Mouse (Mus musculus): ENCODE data around the gene Gen1. TPM values are rescaled to one million over a fixed set of nuclear protein-coding genes. Genes with fewer than 3 reads are reported as not detected.

Gen1 gene
- polyA plus RNA-seq (2016; fragmentation: Nextera tagmentation; extraction: Ambion mirVana) = 10.1 and 16.5 TPM in 2 replicates

GRCm38 (mm10) chr12:11265382-11266281 is at the start of gene Gen1, which contains the start of gene Smc6:
Gen1 (minus strand) TSS chr12:11265801.
Smc6 (plus strand) TSS chr12:11265886.
- no peaks in the 10 kb centered on the region for H3K36me3 ChIP-seq
- WGBS = under 1% methylated on average over 78 of the region's 83 CpGs
- H3K9me3 ChIP-seq = no peaks in the 10 kb centered on the region
- peak within 1 kb of the TSS; percentile 97 for H3K27ac ChIP-seq
- DNase-seq (ENCODE audit: low spot score) = peak; percentile 97
- no peaks in the 10 kb centered on the region for H3K27me3 ChIP-seq (ENCODE audit: insufficient read depth, poor library complexity, severe bottlenecking)
- peaks cover 27% of the 10 kb centered on the region for H3K4me1 ChIP-seq (replicated peaks)
- peak within 1 kb of the TSS; percentile 90 for H3K4me3 ChIP-seq

DNA sequence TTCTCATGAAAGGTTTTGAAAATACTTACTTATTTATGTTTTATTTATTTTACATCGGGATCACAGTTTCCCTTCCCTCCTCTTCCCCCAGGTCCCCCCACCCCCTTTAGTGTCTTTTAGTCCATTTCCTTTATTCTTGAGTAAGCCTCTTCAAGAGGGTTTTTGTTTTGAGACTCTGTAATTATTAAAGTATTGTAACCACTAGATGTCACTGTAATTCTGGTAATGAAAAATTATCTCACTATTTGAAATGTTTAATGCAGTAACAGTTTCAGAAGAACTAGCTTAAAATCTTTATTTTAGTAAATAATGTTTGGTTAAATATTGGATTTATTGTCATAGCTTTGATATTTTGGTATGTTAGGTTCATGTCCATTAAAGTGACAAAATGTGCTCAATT is 48.2 kb upstream of the Gen1 start:
- no peak for DNase-seq (ENCODE audit: low spot score)
- Histone ChIP-seq H3K36me3 (peaks cover 75% of the 10 kb centered on the region), H3K27ac (no peak overlapping the region), H3K4me3 (no peak overlapping the region), H3K9me3 (no peaks in the 10 kb centered on the region), H3K4me1 (replicated peaks) (no peaks in the 10 kb centered on the region), H3K27me3 (ENCODE audit: insufficient read depth, poor library complexity, severe bottlenecking) (no peaks in the 10 kb centered on the region)
- 81% methylated on average over 1 of the region's 1 CpGs for WGBS

- Histone ChIP-seq H3K4me3 (no peak overlapping the region), H3K27ac (no peak overlapping the region), H3K9me3 (no peaks in the 10 kb centered on the region), H3K4me1 (replicated peaks) (no peaks in the 10 kb centered on the region), H3K27me3 (ENCODE audit: insufficient read depth, poor library complexity, severe bottlenecking) (no peaks in the 10 kb centered on the region), H3K36me3 (peaks cover 76% of the 10 kb centered on the region)
- 96% methylated on average over 2 of the region's 2 CpGs for WGBS
- no peak for DNase-seq (ENCODE audit: low spot score)
Measured at GRCm38 (mm10) chr12:11311106-11311505, 45.5 kb upstream of the Gen1 start.

GRCm38 (mm10) chr12:11306753-11307645 is 41.4 kb upstream of the Gen1 start:
- Histone ChIP-seq H3K27ac (no peak overlapping the region), H3K4me1 (replicated peaks) (no peaks in the 10 kb centered on the region), H3K4me3 (no peak overlapping the region), H3K9me3 (no peaks in the 10 kb centered on the region), H3K27me3 (ENCODE audit: insufficient read depth, poor library complexity, severe bottlenecking) (no peaks in the 10 kb centered on the region), H3K36me3 (peaks cover 87% of the 10 kb centered on the region)
- 94% methylated on average over 8 of the region's 8 CpGs for WGBS
- DNase-seq (ENCODE audit: low spot score) = no peak

DNA sequence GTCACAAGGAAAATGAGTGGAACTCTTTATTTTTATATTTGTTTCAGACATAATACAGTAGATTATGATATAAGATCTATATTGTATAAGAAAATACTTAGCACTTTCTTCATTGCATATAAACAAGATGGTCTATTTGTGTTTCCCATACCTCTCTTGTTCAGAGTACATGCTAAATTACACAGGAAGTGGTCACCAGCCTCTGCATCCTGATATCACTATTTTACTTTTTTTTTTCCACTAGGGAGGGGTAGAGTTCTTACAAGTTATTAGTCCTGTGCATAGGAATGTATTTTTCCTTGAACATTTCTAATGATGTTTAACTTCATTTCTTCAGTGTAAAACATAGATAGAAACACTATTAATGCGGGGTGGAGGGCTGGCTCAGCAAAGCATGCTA is 35.3 kb upstream of the Gen1 start:
- peaks cover 95% of the 10 kb centered on the region for H3K36me3 ChIP-seq
- H3K4me1 ChIP-seq (replicated peaks) = no peaks in the 10 kb centered on the region
- no peaks in the 10 kb centered on the region for H3K9me3 ChIP-seq
- H3K27me3 ChIP-seq (ENCODE audit: insufficient read depth, poor library complexity, severe bottlenecking) = no peaks in the 10 kb centered on the region
- no peak for DNase-seq (ENCODE audit: low spot score)
- no peak overlapping the region for H3K27ac ChIP-seq
- H3K4me3 ChIP-seq = no peak overlapping the region
- WGBS = 100% methylated on average over 1 of the region's 1 CpGs

GRCm38 (mm10) chr12:11286382-11286781 is 20.8 kb upstream of the Gen1 start:
- Histone ChIP-seq H3K9me3 (no peaks in the 10 kb centered on the region), H3K27ac (no peak overlapping the region), H3K4me1 (replicated peaks) (no peaks in the 10 kb centered on the region), H3K27me3 (ENCODE audit: insufficient read depth, poor library complexity, severe bottlenecking) (no peaks in the 10 kb centered on the region), H3K36me3 (peaks cover 99% of the 10 kb centered on the region), H3K4me3 (no peak overlapping the region)
- WGBS = 94% methylated on average over 2 of the region's 2 CpGs
- DNase-seq (ENCODE audit: low spot score) = no peak

DNA sequence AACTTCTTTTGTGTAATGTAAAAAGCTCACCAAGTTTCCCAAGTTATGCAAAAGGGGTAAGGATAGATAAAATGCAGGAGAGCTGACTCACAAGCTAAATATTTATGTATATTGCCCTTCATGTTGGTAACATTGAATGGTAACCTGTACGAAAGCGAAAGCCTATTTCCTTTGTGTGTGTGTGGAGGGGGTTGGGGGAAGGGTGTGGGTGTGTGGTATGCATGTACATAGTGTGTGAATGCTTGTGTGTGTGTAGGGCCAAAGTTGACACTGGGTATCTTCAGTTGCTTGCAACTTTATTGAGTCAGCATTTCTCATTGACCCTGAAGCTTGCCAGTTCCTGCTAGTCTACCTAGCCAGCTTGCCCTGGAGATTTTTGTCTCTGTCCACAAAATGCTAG is 16.0 kb upstream of the Gen1 start:
- no peak for DNase-seq (ENCODE audit: low spot score)
- Histone ChIP-seq H3K4me1 (replicated peaks) (no peaks in the 10 kb centered on the region), H3K36me3 (peaks cover 96% of the 10 kb centered on the region), H3K4me3 (no peak overlapping the region), H3K27ac (no peak overlapping the region), H3K27me3 (ENCODE audit: insufficient read depth, poor library complexity, severe bottlenecking) (no peaks in the 10 kb centered on the region), H3K9me3 (no peaks in the 10 kb centered on the region)
- WGBS = 94% methylated on average over 2 of the region's 2 CpGs

- 93% methylated on average over 3 of the region's 3 CpGs for WGBS
- Histone ChIP-seq H3K27ac (no peak overlapping the region), H3K27me3 (ENCODE audit: insufficient read depth, poor library complexity, severe bottlenecking) (no peaks in the 10 kb centered on the region), H3K36me3 (peaks cover 87% of the 10 kb centered on the region), H3K9me3 (no peaks in the 10 kb centered on the region), H3K4me1 (replicated peaks) (no peaks in the 10 kb centered on the region), H3K4me3 (no peak overlapping the region)
- DNase-seq (ENCODE audit: low spot score) = no peak
Measured at GRCm38 (mm10) chr12:11279886-11280285, 14.3 kb upstream of the Gen1 start.

GRCm38 (mm10) chr12:11277207-11277606 is 11.6 kb upstream of the Gen1 start:
- Histone ChIP-seq H3K4me3 (no peak overlapping the region), H3K9me3 (no peaks in the 10 kb centered on the region), H3K36me3 (peaks cover 87% of the 10 kb centered on the region), H3K4me1 (replicated peaks) (no peaks in the 10 kb centered on the region), H3K27me3 (ENCODE audit: insufficient read depth, poor library complexity, severe bottlenecking) (no peaks in the 10 kb centered on the region), H3K27ac (no peak overlapping the region)
- WGBS = 93% methylated on average over 6 of the region's 6 CpGs
- DNase-seq (ENCODE audit: low spot score) = no peak

DNA sequence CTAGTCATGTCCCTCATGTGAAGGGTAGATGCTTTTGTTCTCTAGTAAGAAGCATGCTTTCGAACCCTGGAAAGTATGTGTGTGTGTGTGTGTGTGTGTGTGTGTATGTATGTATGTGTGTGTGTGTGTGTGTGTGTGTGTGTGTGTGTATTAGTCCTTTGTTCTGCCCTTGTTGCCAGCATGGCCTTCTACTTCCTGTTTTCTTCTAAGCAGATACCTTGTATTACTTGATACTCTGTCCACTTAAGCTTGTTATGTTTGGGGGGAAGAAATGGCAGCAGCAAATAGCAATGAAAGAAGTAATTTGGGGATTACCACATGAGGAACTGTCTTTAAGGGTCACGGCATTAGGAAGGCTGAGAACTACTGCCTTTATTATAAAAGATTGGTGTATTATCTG is 11.0 kb upstream of the Gen1 start:
- H3K27ac ChIP-seq = no peak overlapping the region
- no peaks in the 10 kb centered on the region for H3K4me1 ChIP-seq (replicated peaks)
- H3K9me3 ChIP-seq = no peaks in the 10 kb centered on the region
- 98% methylated on average over 2 of the region's 2 CpGs for WGBS
- H3K4me3 ChIP-seq = no peak overlapping the region
- H3K27me3 ChIP-seq (ENCODE audit: insufficient read depth, poor library complexity, severe bottlenecking) = no peaks in the 10 kb centered on the region
- H3K36me3 ChIP-seq = peaks cover 87% of the 10 kb centered on the region
- no peak for DNase-seq (ENCODE audit: low spot score)

GRCm38 (mm10) chr12:11273185-11273584 is 7.6 kb upstream of the Gen1 start:
- Histone ChIP-seq H3K4me1 (replicated peaks) (peaks cover 5% of the 10 kb centered on the region), H3K36me3 (peaks cover 58% of the 10 kb centered on the region), H3K27ac (no peak overlapping the region), H3K4me3 (no peak overlapping the region), H3K9me3 (no peaks in the 10 kb centered on the region), H3K27me3 (ENCODE audit: insufficient read depth, poor library complexity, severe bottlenecking) (no peaks in the 10 kb centered on the region)
- WGBS = 90% methylated on average over 1 of the region's 1 CpGs
- no peak for DNase-seq (ENCODE audit: low spot score)

- DNase-seq (ENCODE audit: low spot score) = no peak
- WGBS = 94% methylated on average over 4 of the region's 4 CpGs
- Histone ChIP-seq H3K4me3 (no peak overlapping the region), H3K4me1 (replicated peaks) (peaks cover 11% of the 10 kb centered on the region), H3K9me3 (no peaks in the 10 kb centered on the region), H3K27ac (no peak overlapping the region), H3K36me3 (peaks cover 52% of the 10 kb centered on the region), H3K27me3 (ENCODE audit: insufficient read depth, poor library complexity, severe bottlenecking) (no peaks in the 10 kb centered on the region)
Measured at GRCm38 (mm10) chr12:11272568-11272967, 7.0 kb upstream of the Gen1 start.

DNA sequence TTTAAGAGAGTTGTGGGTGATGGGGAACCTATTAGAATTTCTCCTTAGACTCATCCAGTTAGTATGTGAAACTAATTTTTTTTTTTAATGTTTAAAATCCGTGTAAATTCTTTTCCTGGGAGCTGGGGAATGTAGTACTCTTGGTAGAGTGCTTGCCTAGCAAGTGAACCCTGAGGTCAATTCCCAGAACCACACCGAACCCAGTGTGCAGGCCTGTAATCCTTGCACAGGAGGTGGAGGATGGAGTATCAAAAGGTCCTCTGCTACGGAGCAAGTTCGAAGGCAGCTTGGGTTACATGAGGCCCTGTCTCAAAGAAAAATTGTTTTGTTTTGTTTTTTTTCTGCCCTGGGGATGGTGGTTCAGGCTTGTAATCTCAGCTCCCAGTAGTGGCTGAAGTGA is 1.4 kb upstream of the Gen1 start:
- Histone ChIP-seq H3K36me3 (peaks cover 6% of the 10 kb centered on the region; the same call in 1 of the 2 replicates), H3K27me3 (ENCODE audit: insufficient read depth, poor library complexity, severe bottlenecking) (no peaks in the 10 kb centered on the region), H3K9me3 (no peaks in the 10 kb centered on the region), H3K4me1 (replicated peaks) (peaks cover 27% of the 10 kb centered on the region), H3K4me3 (peak overlapping the region; percentile 90), H3K27ac (peak overlapping the region; percentile 97)
- WGBS = 11% methylated on average over 4 of the region's 4 CpGs
- peak; percentile 21 for DNase-seq (ENCODE audit: low spot score)

Measured in hindbrain, embryonic 10.5 days (tissue).